Mouse (Mus musculus) brown adipose tissue, adult 24 weeks (tissue): ENCODE data around the gene Ackr3. TPM values are rescaled to one million over a fixed set of nuclear protein-coding genes. Genes with fewer than 3 reads are reported as not detected.
A peak's percentile ranks its signal among the peaks of the same experiment; 100 is the strongest.

ENCODE experiments used
- H3K27ac ChIP-seq: fragments of 200-500 bp; replicated peaks from 2 replicates; pipeline ENCODE4 v1.5.1; 2012; ENCODE audit warnings: low read depth, mild to moderate bottlenecking, low read length
- H3K4me1 ChIP-seq: fragments of 200-500 bp; 2 replicates; pipeline ENCODE4 v1.6.1; 2012; ENCODE audit warnings: low read length, mixed read lengths; ENCODE audit not compliant: control insufficient read depth, insufficient read depth, insufficient read length
- H3K4me3 ChIP-seq: fragments of 200-500 bp; 2 replicates; pipeline ENCODE4 v1.5.1; 2012; ENCODE audit warnings: low read depth, mild to moderate bottlenecking, low read length, moderate library complexity; ENCODE audit not compliant: insufficient read depth
- polyA plus RNA-seq: library from polyadenylated mRNA; stranded (reverse); fragments of >200 nt; gene quantifications from 2 replicates; pipeline ENCODE4 v1.2.4, GENCODE M21; 2012; ENCODE audit not compliant: missing spikeins, insufficient read depth, insufficient read length

The Ackr3 gene
- polyA plus RNA-seq, 1 experiment: 97.7 TPM

GRCm38 (mm10) chr1:90228323-90228697, 24.5 kb downstream of the Ackr3 start:
- no peak overlapping the region for H3K27ac ChIP-seq
- H3K4me3 ChIP-seq: no peak overlapping the region
- H3K4me1 ChIP-seq: peaks cover 17% of the 10 kb centered on the region

- Histone ChIP-seq H3K27ac (peak overlapping the region; percentile 28), H3K4me3 (no peak overlapping the region), H3K4me1 (peaks cover 18% of the 10 kb centered on the region)
Observed at GRCm38 (mm10) chr1:90230611-90231010, 26.8 kb downstream of the Ackr3 start.

DNA sequence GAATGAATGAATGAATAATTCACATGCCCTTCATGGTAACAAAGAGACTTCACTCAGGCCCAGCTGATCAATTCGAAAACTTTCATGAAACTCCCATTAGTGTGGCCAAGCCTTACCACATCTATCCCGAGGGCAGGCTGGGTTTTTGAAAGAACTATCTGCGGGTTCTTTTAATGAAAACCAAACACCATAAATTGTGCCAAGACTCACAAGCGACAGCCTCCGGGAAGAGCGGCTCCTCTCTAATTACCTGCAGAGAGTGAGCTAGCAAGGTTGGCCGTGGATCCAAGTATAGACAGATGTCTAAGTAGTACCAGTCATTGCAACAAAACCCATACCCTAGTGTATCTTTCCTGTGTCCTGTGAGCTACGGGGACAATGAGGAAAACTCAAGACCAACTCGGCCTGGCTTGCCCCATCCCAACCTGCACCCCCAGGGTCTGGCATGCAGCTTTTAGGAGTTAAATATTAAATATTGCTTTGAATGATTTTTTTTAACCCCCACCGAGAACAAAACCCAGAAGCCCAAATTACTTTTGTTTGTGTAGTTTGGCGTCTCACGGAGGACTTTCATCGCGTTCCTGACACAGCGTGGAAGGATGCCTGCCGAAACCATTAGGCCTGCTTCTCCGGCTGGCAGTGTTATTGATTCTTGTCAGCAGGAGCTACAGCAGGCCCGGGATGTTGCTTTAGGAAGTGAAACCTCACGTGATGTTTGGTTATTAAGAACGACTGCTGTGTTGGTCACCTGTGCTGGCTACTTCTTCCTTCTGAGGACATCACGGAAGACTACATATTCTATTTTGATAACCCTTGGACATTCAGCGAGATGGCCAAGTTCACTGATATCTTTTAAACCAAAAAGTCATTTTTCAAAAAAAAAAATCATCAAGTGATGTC, 28.1 kb downstream of the Ackr3 start:
- Histone ChIP-seq H3K4me1 (peaks cover 15% of the 10 kb centered on the region), H3K27ac (peak overlapping the region; percentile 28; the same call in 1 of the 2 replicates), H3K4me3 (no peak overlapping the region)

DNA sequence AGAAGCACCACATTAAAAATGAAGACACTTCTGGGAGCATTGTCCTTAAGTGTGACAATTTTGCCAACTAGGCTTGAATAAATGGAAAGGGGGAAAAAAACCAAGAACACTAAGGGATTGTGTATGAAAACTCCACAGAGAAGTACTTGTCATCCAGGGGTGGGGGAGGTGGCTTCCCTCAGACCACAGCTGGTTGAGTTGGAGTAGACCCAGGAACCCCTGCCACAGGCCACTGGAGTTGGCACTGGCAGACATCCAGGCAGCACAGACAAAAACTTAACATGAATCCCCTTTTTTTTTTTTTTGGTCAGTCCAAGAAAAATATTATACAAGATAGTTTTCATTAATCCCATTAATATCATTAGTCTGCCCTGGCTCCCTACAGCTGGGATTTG, 28.7 kb downstream of the Ackr3 start:
- H3K27ac ChIP-seq: no peak overlapping the region
- H3K4me1 ChIP-seq: peaks cover 18% of the 10 kb centered on the region
- no peak overlapping the region for H3K4me3 ChIP-seq

DNA sequence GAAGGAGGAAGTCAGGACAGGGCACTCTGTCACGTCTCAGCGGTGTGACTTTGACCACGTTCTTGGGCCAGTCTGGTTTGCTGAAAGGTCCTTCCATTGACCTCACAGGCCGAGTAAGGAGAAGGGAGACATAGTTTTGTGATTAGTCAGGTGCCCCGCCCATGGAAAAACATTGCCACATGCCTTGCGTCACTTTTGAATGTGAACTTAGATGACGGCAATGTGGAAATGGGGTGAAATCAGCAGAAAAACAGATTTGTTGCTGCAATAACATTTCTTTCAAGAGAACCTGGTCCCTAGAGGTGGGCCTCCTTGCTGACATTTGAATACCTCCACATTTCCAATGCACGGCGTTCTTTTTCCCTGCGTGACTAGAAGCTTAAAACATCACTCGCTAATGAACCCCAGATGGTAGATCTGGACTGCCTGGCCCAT, 30.9 kb downstream of the Ackr3 start:
- Histone ChIP-seq H3K4me1 (peaks cover 16% of the 10 kb centered on the region), H3K27ac (peak overlapping the region; percentile 97), H3K4me3 (no peak overlapping the region)

GRCm38 (mm10) chr1:90236640-90237039, 32.9 kb downstream of the Ackr3 start:
- no peak overlapping the region for H3K4me3 ChIP-seq
- H3K27ac ChIP-seq: peak overlapping the region; percentile 93
- H3K4me1 ChIP-seq: peaks cover 9% of the 10 kb centered on the region

DNA sequence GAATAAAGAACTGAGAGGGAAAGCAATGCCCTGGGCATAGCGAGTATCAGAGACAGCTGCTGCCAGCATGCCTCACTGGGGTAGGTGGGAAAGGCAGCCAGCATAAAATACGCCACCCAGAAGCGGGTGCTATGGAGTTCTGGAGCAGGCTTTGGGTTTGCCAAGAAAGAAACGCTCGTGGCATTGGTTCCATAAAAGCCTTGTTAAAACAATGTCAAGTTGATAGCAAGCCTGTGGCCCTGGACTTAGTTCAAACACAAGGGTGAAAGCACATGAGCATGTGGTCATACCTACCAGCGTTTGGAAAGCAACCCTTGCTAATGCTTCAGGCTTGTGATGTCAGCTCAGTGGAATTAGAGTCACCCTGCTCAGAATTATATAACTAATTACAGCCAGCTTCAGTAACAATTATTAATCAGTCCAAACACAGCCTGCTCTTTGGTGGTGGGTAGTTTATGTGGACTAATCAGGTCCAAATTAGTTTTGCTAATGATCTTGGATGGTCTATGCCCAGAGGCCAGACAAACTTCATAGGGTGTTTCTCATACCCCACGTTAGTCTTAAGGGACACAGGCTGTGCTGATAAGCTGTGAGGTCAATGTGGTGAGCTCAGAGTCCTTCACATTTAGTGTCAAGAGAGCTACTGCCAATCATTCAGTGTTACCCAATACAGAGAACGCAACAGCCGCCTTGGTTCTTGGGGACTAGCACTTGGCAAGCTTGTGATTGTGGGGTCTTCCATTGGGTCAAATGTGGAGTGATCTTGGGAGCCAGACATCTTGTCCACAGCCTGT, 34.5 kb downstream of the Ackr3 start:
- H3K4me3 ChIP-seq: no peak overlapping the region

GRCm38 (mm10) chr1:90239336-90240225, 35.8 kb downstream of the Ackr3 start:
- Histone ChIP-seq H3K4me1 (peaks cover 7% of the 10 kb centered on the region), H3K27ac (peak overlapping the region; percentile 82), H3K4me3 (no peak overlapping the region)

More for the DNA sequence above, 34.5 kb downstream of the Ackr3 start:
- Histone ChIP-seq H3K27ac (peak overlapping the region; percentile 82), H3K4me1 (peaks cover 9% of the 10 kb centered on the region)

DNA sequence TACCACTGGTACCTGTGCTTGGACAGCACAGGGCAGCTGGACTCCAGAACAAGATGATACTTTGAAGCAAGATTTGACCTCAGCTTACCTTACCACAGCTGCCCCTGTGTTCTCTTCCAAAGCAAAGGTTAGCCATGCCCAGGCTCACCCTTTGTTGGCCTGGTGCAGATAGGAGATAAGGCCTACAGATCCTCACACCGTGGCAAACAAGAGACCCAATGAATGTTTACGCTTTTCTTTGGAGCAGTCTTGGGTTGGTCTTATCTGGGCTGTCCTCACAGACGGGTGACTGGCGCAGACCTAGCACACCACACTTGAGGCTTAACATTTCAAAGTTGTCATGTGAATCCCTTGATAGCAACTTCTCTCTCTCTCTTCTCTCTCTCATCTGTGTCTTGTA, 36.5 kb downstream of the Ackr3 start:
- no peak overlapping the region for H3K27ac ChIP-seq
- H3K4me3 ChIP-seq: no peak overlapping the region

GRCm38 (mm10) chr1:90242444-90242989, 38.7 kb downstream of the Ackr3 start:
- H3K4me1 ChIP-seq: peaks cover 3% of the 10 kb centered on the region

More for the DNA sequence above, 36.5 kb downstream of the Ackr3 start:
- peaks cover 7% of the 10 kb centered on the region for H3K4me1 ChIP-seq

GRCm38 (mm10) chr1:90244537-90244936, 40.8 kb downstream of the Ackr3 start:
- H3K27ac ChIP-seq: no peak overlapping the region
- H3K4me3 ChIP-seq: no peak overlapping the region

More at GRCm38 (mm10) chr1:90242444-90242989, 38.7 kb downstream of the Ackr3 start:
- H3K4me3 ChIP-seq: no peak overlapping the region
- H3K27ac ChIP-seq: no peak overlapping the region

GRCm38 (mm10) chr1:90245533-90245932, 41.8 kb downstream of the Ackr3 start:
- Histone ChIP-seq H3K4me1 (no peaks in the 10 kb centered on the region), H3K4me3 (no peak overlapping the region), H3K27ac (no peak overlapping the region)

More at GRCm38 (mm10) chr1:90244537-90244936, 40.8 kb downstream of the Ackr3 start:
- no peaks in the 10 kb centered on the region for H3K4me1 ChIP-seq

- H3K4me1 ChIP-seq: no peaks in the 10 kb centered on the region
- no peak overlapping the region for H3K4me3 ChIP-seq
- no peak overlapping the region for H3K27ac ChIP-seq
Observed at GRCm38 (mm10) chr1:90246035-90246434, 42.3 kb downstream of the Ackr3 start.

GRCm38 (mm10) chr1:90246800-90247199, 43.0 kb downstream of the Ackr3 start:
- Histone ChIP-seq H3K4me1 (no peaks in the 10 kb centered on the region), H3K4me3 (no peak overlapping the region), H3K27ac (no peak overlapping the region)
